ENCODE assay signal across 8 mouse cellular contexts in genomic region chr14:31250222-31251083, GRCm38 (mm10). TPM values are rescaled to one million over a fixed set of nuclear protein-coding genes. Genes with fewer than 3 reads are reported as not detected.
DNase-seq lines count a peak whose midpoint lies in the region; ATAC-seq lines count a peak whose summit lies in the region.

No protein-coding gene starts in this region.

- peak; percentile 92; the same call in 1 of the 2 replicates for ATAC-seq in kidney, embryonic 16.5 days (ENCODE audit: low FRiP score, low TSS enrichment)
- peak; percentile 43 for ATAC-seq in inflammation-experienced regulatory T-cells, adult 6 months
- ATAC-seq in midbrain, embryonic 12.5 days (ENCODE audit: low FRiP score, low read depth), result peak; percentile 5; the same call in 1 of the 2 replicates

- DNase-seq in kidney, postnatal 4 days, result no peak
- peak; percentile 60 for DNase-seq in c-Kit-positive CD71-positive TER-119-positive erythroid progenitor cells, embryonic 14.5 days (ENCODE audit: low spot score)
- no peak for DNase-seq in layer of hippocampus, adult 11-12 months (ENCODE audit: low spot score)
- DNase-seq in right cerebral cortex, postnatal 10 days (ENCODE audit: low spot score in 2 of 2), result no peak
- DNase-seq in thymus, adult 18-20 months, result no peak

- peak overlapping the region; percentile 97 for H3K4me3 ChIP-seq in kidney, embryonic 16.5 days (ENCODE audit: low read length)
- H3K4me3 ChIP-seq in midbrain, embryonic 12.5 days, result peak overlapping the region; percentile 85

- peak overlapping the region; percentile 98 for H3K9ac ChIP-seq in kidney, embryonic 16.5 days (replicated peaks; ENCODE audit: low read length)
- peak overlapping the region; percentile 86 for H3K9ac ChIP-seq in midbrain, embryonic 12.5 days (replicated peaks)

- no peaks in the 10 kb centered on the region for H3K9me3 ChIP-seq in kidney, embryonic 16.5 days (ENCODE audit: low read length)
- no peaks in the 10 kb centered on the region for H3K9me3 ChIP-seq in midbrain, embryonic 12.5 days

- no peaks in the 10 kb centered on the region for H3K27me3 ChIP-seq in kidney, embryonic 16.5 days (ENCODE audit: insufficient read depth, low read length)
- H3K27me3 ChIP-seq in midbrain, embryonic 12.5 days, result no peaks in the 10 kb centered on the region

- peaks cover 23% of the 10 kb centered on the region for H3K36me3 ChIP-seq in kidney, embryonic 16.5 days (ENCODE audit: insufficient read depth, low read length)
- H3K36me3 ChIP-seq in midbrain, embryonic 12.5 days, result peaks cover 27% of the 10 kb centered on the region

- H3K4me1 ChIP-seq in kidney, embryonic 16.5 days (ENCODE audit: insufficient read depth, low read length), result peaks cover 15% of the 10 kb centered on the region
- H3K4me1 ChIP-seq in midbrain, embryonic 12.5 days, result peaks cover 9% of the 10 kb centered on the region

- WGBS in kidney, embryonic 16.5 days, result 17% methylated on average over 38 of the region's 38 CpGs
- WGBS in midbrain, embryonic 12.5 days, result 22% methylated on average over 38 of the region's 38 CpGs

- H3K27ac ChIP-seq in kidney, embryonic 16.5 days (ENCODE audit: low read length), result peak overlapping the region; percentile 96
- H3K27ac ChIP-seq in midbrain, embryonic 12.5 days (replicated peaks), result peak overlapping the region; percentile 89

- H3K4me2 ChIP-seq in kidney, embryonic 16.5 days (replicated peaks; ENCODE audit: low read depth, low read length), result peak overlapping the region; percentile 70
- peak overlapping the region; percentile 74 for H3K4me2 ChIP-seq in midbrain, embryonic 12.5 days (replicated peaks)

RNA-seq across cellular contexts. Expression of gene Phf7, which starts 0.7 kb away (rescaled TPM):
- 13.9 TPM in 2 replicates for polyA plus RNA-seq in kidney, embryonic 16.5 days (2015; fragmentation: Nextera tagmentation; extraction: Ambion mirVana)
- 10 to 100 TPM; 11.8 to 13.2 (median 13.1) TPM for polyA plus RNA-seq in inflammation-experienced regulatory T-cells, adult 6 months (2017; shearing (Covaris generic))
- 12.0 and 12.2 TPM in 2 replicates for polyA plus RNA-seq in midbrain, embryonic 12.5 days (2016; fragmentation: Nextera tagmentation; extraction: Ambion mirVana)

RNA-seq across cellular contexts. Expression of gene Bap1, which starts 0.8 kb away (rescaled TPM):
- polyA plus RNA-seq in kidney, embryonic 16.5 days (2015; fragmentation: Nextera tagmentation; extraction: Ambion mirVana), result 105 and 106 TPM in 2 replicates
- 10 to 100 TPM; 23.6 to 28.7 (median 28.3) TPM for polyA plus RNA-seq in inflammation-experienced regulatory T-cells, adult 6 months (2017; shearing (Covaris generic))
- 124 and 127 TPM in 2 replicates for polyA plus RNA-seq in midbrain, embryonic 12.5 days (2016; fragmentation: Nextera tagmentation; extraction: Ambion mirVana)

RNA-seq across cellular contexts. Expression of gene Sema3g, which starts 32.8 kb away (rescaled TPM):
- 5.3 and 5.4 TPM in 2 replicates for polyA plus RNA-seq in kidney, embryonic 16.5 days (2015; fragmentation: Nextera tagmentation; extraction: Ambion mirVana)
- polyA plus RNA-seq in inflammation-experienced regulatory T-cells, adult 6 months (2017; shearing (Covaris generic)), result not detected
- polyA plus RNA-seq in midbrain, embryonic 12.5 days (2016; fragmentation: Nextera tagmentation; extraction: Ambion mirVana), result 0.69 and 1.1 TPM in 2 replicates

RNA-seq across cellular contexts. Expression of gene Nisch, which starts 33.7 kb away (rescaled TPM):
- polyA plus RNA-seq in kidney, embryonic 16.5 days (2015; fragmentation: Nextera tagmentation; extraction: Ambion mirVana), result 419 and 421 TPM in 2 replicates
- 100 to 1,000 TPM in 2 of 3 experiments, 10 to 100 TPM in 1; 77.1 to 218 (median 164) TPM for polyA plus RNA-seq in inflammation-experienced regulatory T-cells, adult 6 months (2017; shearing (Covaris generic))
- polyA plus RNA-seq in midbrain, embryonic 12.5 days (2016; fragmentation: Nextera tagmentation; extraction: Ambion mirVana), result 463 and 480 TPM in 2 replicates

RNA-seq across cellular contexts. Expression of gene Tnnc1, which starts 42.3 kb away (rescaled TPM):
- 10.2 and 10.6 TPM in 2 replicates for polyA plus RNA-seq in kidney, embryonic 16.5 days (2015; fragmentation: Nextera tagmentation; extraction: Ambion mirVana)
- polyA plus RNA-seq in inflammation-experienced regulatory T-cells, adult 6 months (2017; shearing (Covaris generic)), result not detected
- polyA plus RNA-seq in midbrain, embryonic 12.5 days (2016; fragmentation: Nextera tagmentation; extraction: Ambion mirVana), result 1.9 and 3.0 TPM in 2 replicates

Comparison
In these comparisons a context has a peak if more than half of its experiments do, and no peak if none do; other contexts are left out.
1. ATAC-seq: peak in every context shown above with its lines; median percentile 92 in kidney, embryonic 16.5 days; 43 in inflammation-experienced regulatory T-cells, adult 6 months; 5 in midbrain, embryonic 12.5 days.